Mouse (Mus musculus) A20 (cell line): ENCODE measurements around the gene Trip11.
"Not testable (repeated sequence)": the region's sequence is repeated elsewhere in the genome, so short reads cannot be mapped to it uniquely, and the experiment has no call there.

Experiments
- DNase-seq: peaks from one replicate; pipeline ENCODE4 v3.0.0-alpha.2; 2011; ENCODE audit warnings: low read depth, low spot score

The Trip11 gene

GRCm38 (mm10) chr12:101912626-101913490, at the start of gene Trip11:
Gene Trip11 (minus strand): TSS chr12:101913267.
- peak; percentile 94 for DNase-seq

- DNase-seq, result peak; percentile 55
Observed at GRCm38 (mm10) chr12:101958960-101959780, 46.1 kb upstream of the Trip11 start.

GRCm38 (mm10) chr12:101958556-101958955, 45.5 kb upstream of the Trip11 start:
- DNase-seq, result no peak

GRCm38 (mm10) chr12:101957942-101958544, 45.0 kb upstream of the Trip11 start, which contains the start of gene Atxn3:
Gene Atxn3 (minus strand): TSS chr12:101958246.
- DNase-seq, result peak; percentile 96

- no peak for DNase-seq
Observed at GRCm38 (mm10) chr12:101957079-101957941, 44.2 kb upstream of the Trip11 start.

GRCm38 (mm10) chr12:101955821-101956220, 42.8 kb upstream of the Trip11 start:
- DNase-seq, result not testable (repeated sequence)

- no peak for DNase-seq
Observed at GRCm38 (mm10) chr12:101948801-101949200, 35.7 kb upstream of the Trip11 start.

- DNase-seq, result no peak
Observed at GRCm38 (mm10) chr12:101947986-101948385, 34.9 kb upstream of the Trip11 start.

GRCm38 (mm10) chr12:101937572-101937971, 24.5 kb upstream of the Trip11 start:
- DNase-seq, result no peak

- DNase-seq, result no peak
Observed at GRCm38 (mm10) chr12:101935223-101935622, 22.2 kb upstream of the Trip11 start.

- DNase-seq, result no peak
Observed at GRCm38 (mm10) chr12:101928423-101928822, 15.4 kb upstream of the Trip11 start.

GRCm38 (mm10) chr12:101922313-101922712, 9.2 kb upstream of the Trip11 start:
- DNase-seq, result no peak

- DNase-seq, result no peak
Observed at GRCm38 (mm10) chr12:101919847-101920246, 6.8 kb upstream of the Trip11 start.

GRCm38 (mm10) chr12:101917165-101917564, 4.1 kb upstream of the Trip11 start:
- DNase-seq, result no peak

GRCm38 (mm10) chr12:101911346-101911745, 1.7 kb downstream of the Trip11 start:
- no peak for DNase-seq

GRCm38 (mm10) chr12:101910360-101910759, 2.7 kb downstream of the Trip11 start:
- no peak for DNase-seq

- no peak for DNase-seq
Observed at GRCm38 (mm10) chr12:101905817-101906216, 7.2 kb downstream of the Trip11 start.

- no peak for DNase-seq
Observed at GRCm38 (mm10) chr12:101904906-101905305, 8.2 kb downstream of the Trip11 start.

GRCm38 (mm10) chr12:101904170-101904569, 8.9 kb downstream of the Trip11 start:
- no peak for DNase-seq

- DNase-seq, result no peak
Observed at GRCm38 (mm10) chr12:101899671-101900245, 13.3 kb downstream of the Trip11 start.

- DNase-seq, result no peak
Observed at GRCm38 (mm10) chr12:101898966-101899365, 14.1 kb downstream of the Trip11 start.
